Mouse (Mus musculus) ES-Bruce4 (cell line): Measurements from ENCODE around the gene D930048N14Rik.

Experiments used
- CTCF ChIP-seq: IDR thresholded peaks from one replicate; pipeline ENCODE4 v1.8.1; 2011; ENCODE audit warnings: low read depth, low read length
- POLR2A ChIP-seq: IDR thresholded peaks from one replicate; pipeline ENCODE4 v1.8.1; 2011; ENCODE audit warnings: low read length; ENCODE audit not compliant: insufficient read depth

DNA sequence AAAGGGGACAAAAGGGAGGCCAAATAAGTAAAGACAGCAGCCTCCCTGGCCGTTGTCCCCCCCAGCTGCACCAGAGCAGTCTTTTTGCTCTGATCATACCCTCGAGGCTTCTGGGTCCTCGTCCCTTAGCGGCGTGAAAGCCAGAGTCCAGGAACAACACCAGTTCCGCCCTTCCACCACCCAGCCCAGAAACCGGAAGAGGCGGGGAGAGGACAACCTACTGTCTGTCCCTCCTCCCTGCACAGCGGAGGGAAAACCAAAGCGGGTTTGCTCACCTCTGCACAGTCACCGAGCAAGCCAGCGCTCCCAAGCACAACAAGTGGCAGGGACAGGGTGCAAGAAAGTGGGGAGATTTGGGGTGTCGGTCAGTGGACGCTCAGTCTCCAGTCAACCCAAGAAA, 35.2 kb upstream of the D930048N14Rik start:
- TF ChIP-seq CTCF (no peak), POLR2A (peak; percentile 84)
